Mouse (Mus musculus): Measurements from ENCODE around the gene Rhbdf1.

The Rhbdf1 gene

GRCm38 (mm10) chr11:32243205-32243955 lies 21.3 kb upstream of the Rhbdf1 start:
- in situ Hi-C loops (cut with MboI; ENCODE audit: low pct_unique_long_range_greater_than_20kb in 1 of 2, low sequenced_read_pairs in 2 of 2, unreplicated experiment in 1 of 2): no loop called here

GRCm38 (mm10) chr11:32242209-32242608 lies 20.1 kb upstream of the Rhbdf1 start:
- in situ Hi-C loops (cut with MboI; ENCODE audit: low pct_unique_long_range_greater_than_20kb in 1 of 2, low sequenced_read_pairs in 2 of 2, unreplicated experiment in 1 of 2): no loop called here

- in situ Hi-C loops (cut with MboI; ENCODE audit: low pct_unique_long_range_greater_than_20kb in 1 of 2, low sequenced_read_pairs in 2 of 2, unreplicated experiment in 1 of 2): no loop called here
Observed at GRCm38 (mm10) chr11:32241391-32241790, 19.3 kb upstream of the Rhbdf1 start.

- in situ Hi-C loops (cut with MboI; ENCODE audit: low pct_unique_long_range_greater_than_20kb in 1 of 2, low sequenced_read_pairs in 2 of 2, unreplicated experiment in 1 of 2): no loop called here
Observed at GRCm38 (mm10) chr11:32238093-32238860, 16.2 kb upstream of the Rhbdf1 start.

GRCm38 (mm10) chr11:32237411-32237795 lies 15.3 kb upstream of the Rhbdf1 start:
- in situ Hi-C loops (cut with MboI; ENCODE audit: low pct_unique_long_range_greater_than_20kb in 1 of 2, low sequenced_read_pairs in 2 of 2, unreplicated experiment in 1 of 2): no loop called here

GRCm38 (mm10) chr11:32236712-32237410 lies 14.8 kb upstream of the Rhbdf1 start:
- in situ Hi-C loops (cut with MboI; ENCODE audit: low pct_unique_long_range_greater_than_20kb in 1 of 2, low sequenced_read_pairs in 2 of 2, unreplicated experiment in 1 of 2): no loop called here

- in situ Hi-C loops (cut with MboI; ENCODE audit: low pct_unique_long_range_greater_than_20kb in 1 of 2, low sequenced_read_pairs in 2 of 2, unreplicated experiment in 1 of 2): no loop called here
Observed at GRCm38 (mm10) chr11:32236132-32236531, 14.0 kb upstream of the Rhbdf1 start.

GRCm38 (mm10) chr11:32235646-32236045 lies 13.5 kb upstream of the Rhbdf1 start:
- in situ Hi-C loops (cut with MboI; ENCODE audit: low pct_unique_long_range_greater_than_20kb in 1 of 2, low sequenced_read_pairs in 2 of 2, unreplicated experiment in 1 of 2): no loop called here

GRCm38 (mm10) chr11:32234816-32235485 lies 12.9 kb upstream of the Rhbdf1 start:
- in situ Hi-C loops (cut with MboI; ENCODE audit: low pct_unique_long_range_greater_than_20kb in 1 of 2, low sequenced_read_pairs in 2 of 2, unreplicated experiment in 1 of 2): no loop called here

- in situ Hi-C loops (cut with MboI; ENCODE audit: low pct_unique_long_range_greater_than_20kb in 1 of 2, low sequenced_read_pairs in 2 of 2, unreplicated experiment in 1 of 2): no loop called here
Observed at GRCm38 (mm10) chr11:32233895-32234294, 11.8 kb upstream of the Rhbdf1 start.

- in situ Hi-C loops (cut with MboI; ENCODE audit: low pct_unique_long_range_greater_than_20kb in 1 of 2, low sequenced_read_pairs in 2 of 2, unreplicated experiment in 1 of 2): no loop called here
Observed at GRCm38 (mm10) chr11:32232848-32233247, 10.7 kb upstream of the Rhbdf1 start.

GRCm38 (mm10) chr11:32231125-32231524 lies 9.0 kb upstream of the Rhbdf1 start:
- in situ Hi-C loops (cut with MboI; ENCODE audit: low pct_unique_long_range_greater_than_20kb in 1 of 2, low sequenced_read_pairs in 2 of 2, unreplicated experiment in 1 of 2): no loop called here

GRCm38 (mm10) chr11:32230220-32230619 lies 8.1 kb upstream of the Rhbdf1 start:
- in situ Hi-C loops (cut with MboI; ENCODE audit: low pct_unique_long_range_greater_than_20kb in 1 of 2, low sequenced_read_pairs in 2 of 2, unreplicated experiment in 1 of 2): no loop called here

- in situ Hi-C loops (cut with MboI; ENCODE audit: low pct_unique_long_range_greater_than_20kb in 1 of 2, low sequenced_read_pairs in 2 of 2, unreplicated experiment in 1 of 2): no loop called here
Observed at GRCm38 (mm10) chr11:32228292-32228845, 6.3 kb upstream of the Rhbdf1 start.

GRCm38 (mm10) chr11:32227555-32227954 lies 5.5 kb upstream of the Rhbdf1 start:
- in situ Hi-C loops (cut with MboI; ENCODE audit: low pct_unique_long_range_greater_than_20kb in 1 of 2, low sequenced_read_pairs in 2 of 2, unreplicated experiment in 1 of 2): no loop called here

- in situ Hi-C loops (cut with MboI; ENCODE audit: low pct_unique_long_range_greater_than_20kb in 1 of 2, low sequenced_read_pairs in 2 of 2, unreplicated experiment in 1 of 2): no loop called here
Observed at GRCm38 (mm10) chr11:32227041-32227440, 4.9 kb upstream of the Rhbdf1 start.

GRCm38 (mm10) chr11:32226124-32226871 lies 4.2 kb upstream of the Rhbdf1 start, which contains the start of gene Mpg:
Gene Mpg (plus strand): TSS chr11:32226505.
- in situ Hi-C loops (cut with MboI; ENCODE audit: low pct_unique_long_range_greater_than_20kb in 1 of 2, low sequenced_read_pairs in 2 of 2, unreplicated experiment in 1 of 2): no loop called here
